Mouse (Mus musculus): ENCODE measurements around the gene Ccdc62. TPM values are rescaled to one million over a fixed set of nuclear protein-coding genes. Genes with fewer than 3 reads are reported as not detected.
A peak's percentile ranks its signal among the peaks of the same experiment; 100 is the strongest.

Gene Ccdc62
- 1 to 10 TPM; 2.4 to 2.6 TPM for total RNA-seq (2021)
- long read RNA-seq, experiment 1, full-length matches to known transcripts = 1 of 4 reads
- long read RNA-seq, experiment 1, partial matches to known transcripts = 0 of 4 reads
- long read RNA-seq, experiment 1, other reads (novel, unspliced or antisense) = 3 of 4 reads
- long read RNA-seq, experiment 2, full-length matches to known transcripts = 7 of 8 reads
- long read RNA-seq, experiment 2, partial matches to known transcripts = 0 of 8 reads
- long read RNA-seq, experiment 2, other reads (novel, unspliced or antisense) = 1 of 8 reads

DNA sequence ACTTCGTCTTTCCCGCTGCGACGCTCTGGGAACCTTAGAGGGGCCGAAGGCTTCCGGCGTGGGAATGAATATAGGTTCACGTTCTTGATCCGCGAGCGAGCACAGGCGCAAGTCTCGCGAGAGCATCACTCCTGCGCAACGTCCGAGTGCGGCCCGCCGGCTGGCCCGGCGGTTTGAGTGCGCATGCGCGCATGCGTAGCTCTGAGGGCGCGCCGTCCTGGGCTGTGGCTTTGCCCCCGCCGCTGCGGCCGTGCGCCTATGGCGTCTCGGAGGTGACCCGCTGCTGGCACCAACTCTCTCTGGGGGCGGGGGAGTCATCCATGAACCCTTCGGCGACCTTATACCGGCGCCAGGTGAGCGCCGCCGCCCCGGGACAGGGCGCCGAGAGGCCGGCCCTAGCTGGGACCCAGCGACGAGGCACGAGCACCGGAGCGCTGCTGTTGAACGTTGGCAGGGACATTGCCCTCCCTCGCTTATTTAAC is at the start of gene Ccdc62:
Gene Ccdc62, plus strand, starts transcription at position 172 of the 482 bp plus-strand sequence.
- peak; percentile 85 to 91 for DNase-seq (ENCODE audit: low spot score in 2 of 2)

DNA sequence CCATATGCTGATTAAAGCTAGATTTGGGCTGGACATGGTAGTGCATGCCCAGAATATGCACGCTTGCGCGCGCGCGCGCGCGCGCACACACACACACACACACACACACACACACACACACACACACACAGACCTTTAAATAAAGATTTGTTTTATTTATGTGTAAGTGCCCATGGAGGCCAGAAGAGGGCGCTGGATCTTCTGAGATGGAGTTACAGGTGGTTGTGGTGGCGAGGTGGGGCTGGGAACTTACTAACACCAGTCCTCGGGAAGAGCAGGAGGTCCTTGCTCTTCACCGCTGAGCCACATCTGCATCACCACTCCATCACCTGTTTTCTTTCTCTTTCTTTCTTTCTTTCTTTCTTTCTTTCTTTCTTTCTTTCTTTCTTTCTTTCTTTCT is 49.7 kb upstream of the Ccdc62 start:
- no peak for DNase-seq (ENCODE audit: low spot score in 2 of 2)

DNA sequence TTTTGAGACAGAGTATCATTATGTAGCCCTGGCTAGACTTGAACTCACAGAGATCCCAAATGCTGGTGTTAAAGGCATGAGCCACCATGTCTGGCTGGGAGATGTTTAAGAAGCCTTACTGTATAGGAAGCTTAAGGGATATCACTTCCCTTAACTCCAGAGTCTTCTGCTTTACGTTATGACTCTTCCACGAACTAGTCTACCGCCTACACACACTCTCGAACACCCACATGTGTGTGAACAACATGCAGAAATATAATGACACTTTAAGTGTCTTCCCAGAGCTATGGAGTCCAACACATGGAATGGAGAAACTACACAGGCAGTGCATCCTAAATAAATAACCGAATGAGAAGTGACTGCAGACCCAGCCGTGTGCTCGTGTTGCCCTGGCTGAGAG is 46.6 kb upstream of the Ccdc62 start:
- no peak for DNase-seq (ENCODE audit: low spot score in 2 of 2)

DNA sequence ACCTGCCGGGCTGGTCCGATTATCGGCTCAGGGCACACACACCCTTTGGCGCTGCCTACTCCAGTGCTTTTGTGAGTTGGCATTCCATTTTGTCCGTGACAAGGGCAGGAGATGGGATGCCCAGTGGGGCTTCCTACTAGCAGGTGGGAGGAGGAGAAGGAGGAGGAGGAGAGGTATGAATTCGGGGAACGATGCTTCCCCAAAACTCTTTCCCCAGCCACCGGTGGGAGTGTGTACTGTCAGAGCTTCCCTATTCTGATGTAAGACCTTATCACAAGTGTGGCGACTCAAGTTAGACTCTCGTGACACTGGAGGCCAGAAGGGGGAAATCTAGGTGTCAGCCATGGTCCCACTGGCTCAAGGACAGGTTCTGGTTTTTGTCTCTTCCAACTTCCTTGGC is 46.1 kb upstream of the Ccdc62 start:
- no peak for DNase-seq (ENCODE audit: low spot score in 2 of 2)

DNA sequence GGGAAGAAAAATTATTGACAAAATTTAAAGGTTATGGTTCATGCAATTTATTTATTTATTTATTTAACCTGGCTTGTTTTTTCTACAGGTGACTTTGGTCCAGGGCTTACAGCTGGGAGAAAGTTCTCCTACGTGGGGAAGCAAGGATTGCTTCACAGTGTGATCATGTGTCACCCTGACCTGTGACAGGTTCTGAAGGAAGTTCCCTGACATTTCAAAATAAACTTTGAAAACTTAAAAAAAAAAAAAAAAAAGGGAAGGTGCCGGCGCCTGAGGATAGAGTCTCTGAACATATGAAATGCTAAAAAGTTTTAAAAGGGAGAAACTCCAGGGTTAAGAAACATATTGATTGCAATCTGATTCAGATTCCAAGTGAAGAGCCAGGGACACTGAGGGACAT is 44.1 kb upstream of the Ccdc62 start:
- no peak for DNase-seq (ENCODE audit: low spot score in 2 of 2)

DNA sequence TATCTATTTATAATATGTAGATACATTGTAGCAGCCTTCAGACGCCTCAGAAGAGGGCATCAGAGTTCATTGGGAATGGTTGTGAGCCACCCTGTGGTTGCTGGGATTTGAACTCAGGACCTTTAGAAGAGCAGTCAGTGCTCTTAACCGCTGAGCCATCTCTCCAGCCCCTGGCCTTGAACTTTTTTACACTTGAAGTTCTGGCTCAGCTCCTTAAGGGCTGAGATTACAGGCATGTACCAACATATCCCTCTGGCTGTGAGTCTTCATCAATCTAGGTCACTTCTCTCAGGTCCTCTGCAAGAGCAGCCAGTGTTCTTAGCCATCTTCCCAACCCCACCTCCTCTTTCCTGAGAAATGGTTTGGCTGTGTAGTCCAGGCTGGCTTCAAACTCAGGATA is 40.2 kb upstream of the Ccdc62 start:
- DNase-seq (ENCODE audit: low spot score in 2 of 2) = no peak

DNA sequence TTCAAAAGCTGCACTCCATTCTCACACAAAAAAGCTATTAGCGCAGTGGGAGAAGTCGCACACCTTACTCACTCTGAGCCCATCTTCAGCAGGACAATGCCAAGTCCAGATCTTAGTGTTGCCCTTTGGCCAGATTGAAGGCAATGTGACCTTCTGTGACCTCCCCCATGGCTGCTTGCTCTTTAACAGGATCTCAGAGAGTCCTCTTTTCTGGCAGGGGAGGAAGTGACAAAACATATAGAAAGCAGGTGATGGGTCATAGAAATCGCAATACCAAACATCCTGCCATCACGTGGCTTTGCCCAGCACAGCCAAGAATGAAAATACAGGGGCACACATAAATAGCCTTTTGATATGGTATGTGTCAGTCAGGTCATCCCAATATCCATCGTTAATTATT is 39.5 kb upstream of the Ccdc62 start:
- DNase-seq (ENCODE audit: low spot score in 2 of 2) = no peak

DNA sequence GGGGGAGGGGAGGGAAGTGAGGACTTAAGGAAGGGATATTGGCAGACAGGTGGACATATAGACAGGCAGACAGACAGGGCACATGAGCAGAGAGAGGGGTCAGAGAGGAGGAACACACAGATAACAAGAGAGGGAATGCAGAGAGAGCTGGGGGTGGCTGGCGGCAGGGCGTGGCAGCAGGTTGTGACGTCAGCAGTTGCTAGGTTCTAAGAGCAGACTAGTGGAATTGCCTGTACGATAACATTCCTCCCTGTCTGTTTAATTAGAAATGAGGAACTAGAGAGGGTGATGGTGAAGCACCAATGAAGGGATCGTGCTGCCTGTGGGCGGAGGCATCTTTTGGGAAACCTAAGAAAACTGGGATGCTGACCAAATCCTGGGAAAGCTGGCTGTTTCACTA is 38.8 kb upstream of the Ccdc62 start:
- DNase-seq (ENCODE audit: low spot score in 2 of 2) = peak; percentile 26 to 39

DNA sequence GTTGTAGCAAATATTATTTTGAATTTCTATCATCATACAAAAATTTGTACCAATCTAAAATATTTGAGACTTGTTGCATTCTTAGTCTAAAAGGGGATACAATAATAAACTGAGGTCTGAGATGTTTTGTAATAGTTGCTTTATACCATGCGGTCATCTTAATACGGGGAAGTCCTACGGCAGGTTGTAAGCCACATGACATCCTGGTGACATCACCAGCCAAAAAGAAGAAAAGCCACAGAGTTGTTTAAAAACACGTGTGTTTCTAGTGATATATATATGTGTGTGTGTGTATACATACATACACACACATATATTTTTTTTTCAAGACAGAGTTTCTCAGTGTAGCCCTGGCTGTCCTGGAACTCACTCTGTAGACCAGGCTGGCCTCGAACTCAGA is 37.0 kb upstream of the Ccdc62 start:
- DNase-seq (ENCODE audit: low spot score in 2 of 2) = no peak

DNA sequence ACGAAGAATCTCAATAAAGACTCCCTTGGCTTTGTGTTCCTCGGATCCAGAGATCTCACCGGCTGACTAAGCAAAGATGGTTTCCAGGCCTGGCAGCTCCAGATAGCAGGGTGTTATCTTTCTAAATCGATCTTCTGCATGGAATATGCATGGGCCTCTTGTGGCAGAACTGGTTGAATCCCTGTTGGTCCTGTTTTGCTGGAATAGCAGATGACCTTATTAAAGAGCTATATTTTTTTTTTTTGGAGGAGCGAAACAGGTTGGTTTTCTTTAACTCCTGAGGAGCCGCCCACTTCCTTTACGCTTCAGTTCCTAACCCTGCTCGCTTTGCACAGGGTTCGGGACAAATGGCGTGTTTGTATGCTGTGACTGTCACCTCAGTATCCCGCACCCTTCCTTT is 34.1 kb upstream of the Ccdc62 start:
- no peak for DNase-seq (ENCODE audit: low spot score in 2 of 2)

DNA sequence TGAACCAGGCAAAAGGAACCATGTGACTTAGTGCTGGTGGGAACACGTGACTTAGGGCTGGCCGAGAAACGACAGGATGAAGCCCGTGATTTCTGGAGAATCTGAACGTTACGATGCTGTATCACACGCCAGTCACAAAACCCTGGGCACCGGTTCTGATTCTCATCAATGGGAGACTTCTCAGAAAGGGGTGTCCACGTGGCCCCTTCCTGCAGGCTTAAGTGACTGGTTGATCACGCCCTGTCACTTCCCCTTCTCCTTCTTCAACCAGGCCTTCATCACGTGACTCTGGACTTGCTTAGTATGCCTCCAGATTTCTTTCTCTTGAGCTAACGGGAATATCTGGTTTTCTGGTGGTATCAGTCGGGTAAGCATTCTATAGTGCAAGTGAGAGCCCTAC is 33.1 kb upstream of the Ccdc62 start:
- DNase-seq (ENCODE audit: low spot score in 2 of 2) = no peak

DNA sequence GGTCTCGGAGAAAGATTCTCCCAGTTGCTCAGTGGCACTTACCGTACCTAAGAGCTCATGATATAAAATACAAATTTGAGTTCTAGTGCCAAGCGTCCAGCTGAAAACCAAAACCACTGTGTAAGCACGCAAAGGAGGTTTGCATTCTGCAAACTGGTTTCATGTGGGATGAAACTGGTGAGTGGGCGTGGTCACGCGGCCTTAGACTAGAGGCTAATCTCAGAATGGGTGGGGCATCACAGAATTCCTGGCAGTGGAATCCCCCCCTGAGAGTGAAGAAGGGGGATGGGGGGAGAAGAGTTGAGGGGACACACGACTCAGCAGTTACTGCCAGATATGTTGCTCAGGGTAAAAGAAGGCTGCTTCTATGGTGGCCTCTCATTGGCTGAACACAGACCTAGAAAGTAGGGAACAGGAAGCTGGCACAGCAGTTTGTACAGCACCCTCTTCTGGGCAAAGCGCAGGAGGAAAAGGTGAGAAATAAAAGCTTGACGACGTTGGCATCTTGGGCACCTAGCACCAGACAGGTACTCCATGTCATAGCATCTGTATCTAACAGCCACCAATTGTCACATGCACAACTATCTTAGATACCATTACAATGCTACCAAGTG is 26.3 kb upstream of the Ccdc62 start:
- DNase-seq (ENCODE audit: low spot score in 2 of 2) = no peak

DNA sequence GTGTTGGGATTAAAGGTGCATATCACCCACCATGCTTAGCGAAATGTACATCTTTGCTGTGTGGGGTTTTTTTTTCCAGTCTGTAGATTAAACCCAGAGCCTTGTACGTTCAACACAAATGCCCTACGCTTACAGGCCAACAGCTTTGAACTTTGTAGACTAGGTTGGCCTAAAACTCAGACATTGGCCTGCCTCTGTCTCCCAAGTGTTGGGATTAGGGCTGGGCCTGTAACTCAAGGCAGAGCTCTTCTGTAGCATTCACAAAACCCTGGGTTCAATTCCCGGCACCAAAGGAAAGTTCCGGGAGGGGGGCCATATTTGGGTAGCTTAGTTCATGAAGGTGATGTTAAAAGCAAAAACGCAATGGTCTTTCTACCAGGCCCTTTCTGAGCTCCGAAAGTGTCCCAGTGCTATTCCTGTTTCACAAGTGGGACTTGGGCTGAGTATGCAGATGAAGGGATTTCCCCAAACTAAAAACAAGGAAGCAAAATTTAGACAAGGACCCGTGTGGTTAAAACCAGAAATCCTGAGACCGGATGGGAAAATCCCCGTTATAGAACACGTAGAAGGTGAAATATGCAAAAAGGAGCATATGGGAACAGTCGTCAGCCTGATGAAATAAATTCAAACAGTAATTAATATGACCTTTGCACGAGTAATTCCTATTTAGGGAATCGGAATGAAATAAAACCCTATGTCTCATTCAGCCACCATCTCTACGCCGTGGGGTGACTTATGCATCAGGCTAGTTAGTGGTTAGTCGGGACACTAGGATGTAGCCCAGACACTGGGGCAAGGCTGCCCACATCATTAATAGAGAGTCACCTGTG is 24.1 kb upstream of the Ccdc62 start:
- DNase-seq (ENCODE audit: low spot score in 2 of 2) = no peak

DNA sequence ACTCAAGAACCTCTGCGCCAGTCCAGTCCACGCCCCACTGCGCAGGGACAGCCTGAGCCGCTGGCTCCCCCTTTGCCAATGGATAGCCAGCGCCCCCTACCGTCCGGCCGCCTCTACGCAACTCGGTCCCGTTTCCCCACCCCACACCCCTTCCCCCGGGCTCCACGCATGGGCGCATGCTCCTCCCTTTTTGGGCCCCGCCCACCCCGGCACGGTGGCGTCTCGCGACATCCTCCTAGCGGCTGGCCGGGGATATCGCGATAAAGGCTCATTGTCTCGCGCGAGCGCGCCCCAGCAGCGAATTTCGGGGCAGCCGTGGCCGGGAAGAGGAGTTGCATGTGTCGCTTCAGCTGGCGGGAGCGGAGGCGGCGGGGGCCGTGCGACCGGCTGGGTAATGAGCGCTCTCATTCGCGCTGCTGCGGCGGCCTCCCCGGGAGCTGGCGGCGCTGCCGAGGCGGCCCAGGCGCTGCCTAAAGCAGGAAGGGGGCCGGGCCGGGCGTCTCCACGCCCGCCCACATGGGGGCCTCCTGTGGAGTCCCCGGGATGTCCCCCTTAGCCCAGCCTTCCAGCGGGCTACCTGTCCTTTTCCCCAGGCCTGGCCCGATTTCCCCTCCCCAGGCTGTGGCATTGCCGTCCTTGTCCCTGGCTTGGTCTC is 23.4 kb upstream of the Ccdc62 start, which contains the start of gene Denr:
Gene Denr, plus strand, starts transcription at position 200 of the 655 bp plus-strand sequence.
- DNase-seq (ENCODE audit: low spot score in 2 of 2) = peak; percentile 98 to 99

DNA sequence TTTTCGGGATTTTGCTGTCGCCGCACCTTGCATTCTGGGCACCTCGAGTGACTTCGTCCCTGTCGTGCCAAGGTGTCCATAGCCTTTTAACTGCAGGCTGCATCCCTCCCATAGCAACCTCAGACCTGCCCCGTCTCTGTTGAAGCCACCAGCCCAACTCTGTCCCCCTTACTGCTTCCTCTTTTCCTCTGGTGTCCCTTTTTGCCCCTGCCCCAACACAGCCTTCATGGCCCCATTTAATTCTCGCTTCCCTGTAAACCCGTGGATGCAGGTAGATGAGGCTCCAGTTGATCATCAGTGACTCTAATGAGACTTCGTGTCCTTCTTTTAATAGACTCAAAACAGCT is 22.9 kb upstream of the Ccdc62 start:
- no peak for DNase-seq (ENCODE audit: low spot score in 2 of 2)

DNA sequence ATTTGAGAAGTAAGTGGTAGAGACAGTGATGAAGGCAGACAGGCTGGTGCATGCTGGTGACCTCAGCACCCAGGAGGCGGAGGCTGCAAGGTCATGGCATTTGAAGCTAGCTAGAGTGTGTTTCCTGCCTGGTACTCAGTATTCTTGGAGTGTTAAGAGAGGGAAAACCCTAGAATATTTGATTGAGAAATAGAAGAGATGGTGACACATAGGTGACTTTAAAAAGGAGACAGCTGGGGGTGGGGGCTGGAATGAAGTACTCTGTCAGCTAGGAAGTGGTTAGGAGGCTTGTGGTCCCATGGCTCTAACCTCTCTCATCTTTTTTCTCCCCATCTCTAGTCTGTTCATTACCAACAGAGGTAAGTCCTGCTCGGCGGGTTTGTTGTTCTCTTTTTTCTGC is 15.6 kb upstream of the Ccdc62 start:
- DNase-seq (ENCODE audit: low spot score in 2 of 2) = no peak

DNA sequence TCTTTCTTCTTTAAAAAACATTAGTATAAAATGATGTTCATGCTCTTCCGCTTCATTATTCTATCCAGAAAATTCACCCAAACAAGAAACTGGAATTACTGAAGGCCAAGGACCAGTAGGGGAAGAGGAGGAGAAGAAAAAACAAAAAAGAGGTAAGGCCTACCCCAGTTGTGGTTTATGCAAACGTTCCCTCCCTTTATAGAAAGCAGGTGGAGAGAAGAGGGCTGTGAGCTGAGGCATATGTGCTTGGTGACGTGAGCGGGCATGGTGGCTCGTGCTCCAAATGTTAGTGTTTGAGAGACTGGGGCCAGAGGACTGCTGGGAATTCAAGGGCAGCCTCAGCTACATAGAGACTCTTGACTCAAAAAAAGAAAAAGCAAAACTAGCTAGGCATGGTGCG is 8.4 kb upstream of the Ccdc62 start:
- no peak for DNase-seq (ENCODE audit: low spot score in 2 of 2)

DNA sequence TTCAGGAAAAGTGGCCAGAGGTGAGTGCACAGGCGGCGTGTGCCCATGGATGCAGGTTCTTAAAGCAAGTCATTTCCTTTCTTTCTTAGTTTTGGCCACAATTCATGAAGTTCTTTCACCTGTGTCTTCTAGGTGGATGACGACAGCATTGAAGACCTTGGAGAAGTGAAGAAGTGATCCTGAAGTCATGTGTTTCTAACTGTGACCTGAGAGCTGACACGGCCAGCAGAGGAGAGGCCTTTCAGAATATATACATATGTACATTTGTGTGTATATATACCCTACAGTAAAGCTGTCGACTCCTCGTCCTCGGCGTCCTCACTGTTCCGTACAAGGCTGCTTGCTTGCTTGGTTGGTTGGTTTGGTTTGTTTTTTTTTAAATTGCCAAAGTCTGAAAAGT is 3.4 kb upstream of the Ccdc62 start, which contains the start of gene Gm43518:
Gene Gm43518, plus strand, starts transcription at position 301 of the 400 bp plus-strand sequence.
- DNase-seq (ENCODE audit: low spot score in 2 of 2) = no peak

DNA sequence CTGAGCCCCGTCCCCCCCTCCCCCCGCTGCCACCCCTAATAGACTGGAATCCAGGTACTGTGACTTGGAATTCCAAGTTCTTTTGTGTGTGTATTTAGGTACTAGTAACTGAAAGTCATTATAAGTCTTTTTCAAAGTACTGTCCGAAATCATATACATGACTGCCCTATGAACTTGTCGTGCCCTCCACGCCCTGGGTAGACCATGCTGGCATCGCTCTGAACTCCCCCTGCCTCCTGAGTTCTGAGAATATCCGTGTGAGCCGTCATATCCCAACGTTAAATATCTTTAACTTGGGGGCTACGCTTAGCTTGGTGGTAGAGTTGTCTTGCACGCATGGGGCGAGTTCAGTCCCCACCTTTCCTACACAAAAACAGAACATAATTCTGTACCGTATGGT is 652 bp downstream of the Ccdc62 start:
- no peak for DNase-seq (ENCODE audit: low spot score in 2 of 2)

DNA sequence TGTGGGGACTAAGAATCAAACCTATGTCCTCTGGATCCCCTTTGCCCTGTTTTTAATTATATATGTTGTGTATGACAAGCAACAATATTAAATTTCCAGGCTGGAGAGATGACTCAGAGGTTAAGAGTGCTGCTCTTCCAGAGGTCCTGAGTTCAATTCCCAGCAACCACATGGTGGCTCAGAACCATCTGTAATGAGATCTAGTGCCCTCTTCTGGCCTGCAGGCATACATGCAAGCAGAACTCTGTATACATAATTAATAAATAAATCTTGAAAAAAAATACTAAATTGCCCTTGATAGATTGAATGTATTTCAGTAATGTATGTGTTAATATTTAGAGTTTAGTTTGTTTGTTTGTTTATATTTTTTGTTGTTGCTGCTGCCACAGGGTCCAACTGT is 2.4 kb downstream of the Ccdc62 start:
- DNase-seq (ENCODE audit: low spot score in 2 of 2) = no peak

DNA sequence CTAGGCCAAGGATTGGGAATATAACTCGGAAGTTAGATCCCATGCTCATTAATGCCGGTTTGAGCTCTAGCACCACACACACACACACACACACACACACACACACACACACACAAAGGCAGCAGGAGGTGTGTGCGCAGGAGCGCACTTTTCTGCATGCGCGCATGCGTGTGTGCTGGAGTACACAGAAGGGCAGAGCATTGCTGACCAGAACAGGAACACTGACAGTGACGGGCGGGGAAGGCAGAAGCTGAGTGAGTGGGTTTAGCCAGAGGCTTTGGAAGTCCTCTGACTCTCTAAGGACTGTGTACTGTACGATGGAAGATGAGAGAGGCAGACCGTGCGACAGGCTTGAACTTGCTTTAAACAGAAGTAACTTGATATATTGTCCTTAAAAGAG is 3.1 kb downstream of the Ccdc62 start:
- DNase-seq (ENCODE audit: low spot score in 2 of 2) = no peak
